Mouse (Mus musculus): Measurements from ENCODE around the gene Zfp282.

- TF ChIP-seq CTCF (IDR thresholded peaks at IDR 0.05; ENCODE audit: low read depth), result no peak
- no peak for TF ChIP-seq EP300 (optimal IDR thresholded peaks at IDR 0.05)
These were observed 22.4 kb downstream of the Zfp282 start for GRCm38 (mm10) chr6:47899416-47899815.

All from stomach, postnatal 0 days (tissue).